Mouse (Mus musculus): ENCODE results near the gene Igflr1. TPM values are rescaled to one million over a fixed set of nuclear protein-coding genes. Genes with fewer than 3 reads are reported as not detected.

Igflr1 gene
- polyA plus RNA-seq, 1 experiment from 2014 or later = 6.0 TPM

DNA sequence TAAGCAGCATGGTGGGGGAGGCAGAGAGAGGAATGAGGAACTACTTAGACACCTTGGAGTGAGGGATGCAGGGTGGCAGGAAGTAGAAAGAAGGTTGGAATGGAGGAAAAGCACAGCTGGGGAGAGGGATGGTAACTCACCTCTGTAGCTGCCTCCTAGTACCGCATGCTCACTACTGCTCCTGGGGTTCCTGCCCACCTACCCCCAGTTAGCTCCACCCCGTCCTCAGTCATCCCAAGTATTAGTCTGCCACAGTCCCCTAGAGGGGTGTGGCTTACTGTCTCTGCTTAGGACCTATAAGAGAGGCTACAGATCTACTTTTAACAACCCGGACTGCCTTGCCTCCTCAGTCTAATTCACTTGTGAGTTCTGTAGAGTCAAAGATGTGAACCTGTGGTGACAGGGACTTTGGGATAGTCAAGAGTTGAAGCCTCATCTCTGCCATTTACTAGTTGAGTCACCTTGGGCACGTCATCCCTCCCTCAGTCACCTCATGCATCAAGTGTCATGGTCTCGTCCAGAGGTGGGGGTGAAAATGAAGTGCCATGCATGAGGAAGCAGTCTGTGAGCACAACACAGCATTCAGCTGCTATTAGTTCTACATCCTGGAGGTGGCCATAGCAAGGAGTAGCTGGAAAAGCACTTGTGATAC lies 27.7 kb downstream of the Igflr1 start:
- Histone ChIP-seq H3K27ac (replicated peaks) (no peak overlapping the region), H3K27me3 (no peaks in the 10 kb centered on the region; the same call in 1 of the 2 replicates), H3K4me1 (replicated peaks) (peaks cover 8% of the 10 kb centered on the region), H3K4me3 (no peak overlapping the region), H3K36me3 (no peaks in the 10 kb centered on the region), H3K9ac (0 out of 2 replicates have a peak overlapping the region, but pooled peaks have one; percentile 26), H3K9me3 (no peaks in the 10 kb centered on the region), H3K4me2 (no peak overlapping the region)
- ATAC-seq (ENCODE audit: low read depth) = no peak
- WGBS = 64% methylated on average over 5 of the region's 5 CpGs

DNA sequence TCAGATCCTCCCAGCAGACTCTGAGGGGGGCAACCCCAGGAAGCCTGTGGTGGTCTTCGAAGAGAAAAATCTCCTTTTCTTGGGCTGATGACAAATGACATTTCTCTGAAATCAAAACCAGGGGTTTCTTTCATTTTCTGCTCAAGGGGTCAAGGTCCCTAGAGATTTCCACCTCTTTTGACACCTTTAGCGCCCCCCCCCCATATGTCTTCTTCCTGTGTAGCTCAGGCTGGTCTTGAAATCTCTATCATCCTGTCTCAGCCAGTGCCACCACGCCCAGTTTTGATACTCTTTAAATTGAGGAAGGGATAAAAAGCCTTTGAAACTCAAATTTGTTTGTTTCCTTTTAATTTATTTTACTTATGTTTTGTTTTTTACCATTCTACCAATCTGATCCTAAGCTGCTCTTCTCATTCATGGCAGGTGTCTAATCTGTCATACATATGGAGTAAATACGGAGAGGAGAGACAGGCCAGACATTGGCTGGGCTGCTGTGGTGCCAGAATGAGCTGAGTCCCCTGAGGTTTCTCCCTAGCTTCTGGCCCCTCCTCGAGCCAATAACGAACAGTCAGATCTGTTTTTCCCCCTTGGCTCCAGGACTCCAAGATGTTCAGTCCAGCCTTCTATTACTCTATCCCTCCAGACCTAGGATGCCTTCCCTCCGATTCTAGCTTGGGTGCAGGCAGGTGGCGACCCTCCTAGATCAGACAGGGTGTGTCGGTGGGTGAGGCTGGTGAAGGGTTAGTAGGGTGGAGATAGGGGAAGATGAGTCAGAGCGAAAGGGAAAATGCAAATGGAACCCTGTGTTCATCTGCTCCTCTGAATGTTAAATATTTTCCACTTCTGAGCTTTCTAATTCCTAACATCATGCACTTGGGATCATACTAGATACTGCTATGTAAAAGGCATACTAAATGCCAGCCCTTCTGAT lies 28.6 kb downstream of the Igflr1 start:
- no peaks in the 10 kb centered on the region for H3K36me3 ChIP-seq
- 0 out of 2 replicates have a peak overlapping the region, but pooled peaks have one; percentile 26 for H3K9ac ChIP-seq
- H3K9me3 ChIP-seq = no peaks in the 10 kb centered on the region
- H3K27ac ChIP-seq (replicated peaks) = no peak overlapping the region
- ATAC-seq (ENCODE audit: low read depth) = no peak
- WGBS = 70% methylated on average over 10 of the region's 10 CpGs
- no peak overlapping the region for H3K4me2 ChIP-seq
- peaks cover 8% of the 10 kb centered on the region for H3K4me1 ChIP-seq (replicated peaks)
- H3K27me3 ChIP-seq = no peaks in the 10 kb centered on the region; the same call in 1 of the 2 replicates
- H3K4me3 ChIP-seq = no peak overlapping the region

DNA sequence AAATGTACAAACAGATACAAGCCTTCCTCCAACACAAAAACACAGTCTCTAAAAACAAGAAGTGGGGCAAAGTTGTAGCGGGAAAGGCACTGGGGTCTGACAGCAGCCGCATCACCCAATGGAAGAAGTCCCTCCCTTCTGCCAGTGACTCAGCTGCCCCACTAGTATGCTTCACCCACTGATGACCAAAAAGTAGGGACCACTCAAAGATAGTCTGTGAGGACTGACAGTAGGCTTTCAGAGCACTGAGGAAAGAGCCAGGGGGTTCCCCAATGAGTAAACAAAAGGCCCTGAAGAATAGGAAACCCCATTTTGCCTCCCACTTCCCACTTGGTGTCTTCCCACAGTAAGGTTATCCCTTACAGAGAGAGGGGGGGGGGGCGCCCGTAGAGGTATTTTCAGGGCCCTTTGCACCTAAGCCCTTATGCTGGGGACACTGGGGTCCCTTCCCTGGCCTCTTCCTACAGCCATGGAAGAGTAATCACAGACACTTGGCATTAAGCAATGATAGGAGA lies 29.3 kb downstream of the Igflr1 start:
- peaks cover 8% of the 10 kb centered on the region for H3K4me1 ChIP-seq (replicated peaks)
- no peaks in the 10 kb centered on the region for H3K36me3 ChIP-seq
- ATAC-seq (ENCODE audit: low read depth) = no peak
- WGBS = 64% methylated on average over 4 of the region's 4 CpGs
- H3K4me2 ChIP-seq = no peak overlapping the region
- H3K4me3 ChIP-seq = no peak overlapping the region
- no peaks in the 10 kb centered on the region; the same call in 1 of the 2 replicates for H3K27me3 ChIP-seq
- H3K9ac ChIP-seq = no peak overlapping the region
- no peak overlapping the region for H3K27ac ChIP-seq (replicated peaks)
- H3K9me3 ChIP-seq = no peaks in the 10 kb centered on the region

DNA sequence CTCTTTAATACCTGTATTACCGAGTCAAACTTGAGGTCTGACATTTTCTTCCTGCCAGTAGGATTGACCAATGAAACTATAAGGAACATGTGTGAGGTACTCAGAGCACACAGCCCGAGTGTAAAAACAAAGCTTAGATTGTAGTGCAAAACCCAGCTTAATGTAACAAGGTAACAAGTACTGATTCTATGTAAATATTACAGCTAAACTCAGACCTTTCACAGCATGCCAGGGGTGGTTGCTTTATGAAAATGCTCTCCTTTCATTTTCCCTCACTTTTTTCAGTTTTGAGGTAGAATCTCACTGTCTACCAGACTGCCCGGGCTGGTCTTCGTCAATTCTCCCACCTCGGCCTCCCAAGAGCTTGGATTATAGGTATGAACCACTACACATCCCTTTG lies 30.9 kb downstream of the Igflr1 start:
- peaks cover 10% of the 10 kb centered on the region for H3K4me1 ChIP-seq (replicated peaks)
- WGBS = 82% methylated on average over 5 of the region's 5 CpGs

DNA sequence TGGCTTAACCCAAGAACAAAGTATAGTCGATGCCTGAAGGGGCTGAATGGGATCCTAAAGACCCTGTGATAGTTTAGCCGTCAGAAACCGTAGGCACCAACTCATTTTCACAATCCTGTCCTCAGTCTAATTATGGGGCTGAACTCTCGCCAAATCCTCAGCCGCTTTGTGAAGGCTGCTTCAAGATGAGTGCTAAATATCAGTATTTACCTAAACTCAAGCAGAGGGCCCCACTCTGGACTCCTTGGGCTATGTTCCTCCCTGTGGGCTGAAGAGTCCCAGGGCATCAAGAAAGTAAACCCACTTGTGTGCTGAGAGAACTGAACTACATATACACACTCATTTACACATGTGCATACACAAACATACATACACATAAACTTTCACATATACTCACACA lies 31.6 kb downstream of the Igflr1 start:
- no peak overlapping the region for H3K9ac ChIP-seq
- no peaks in the 10 kb centered on the region for H3K9me3 ChIP-seq
- no peak overlapping the region for H3K27ac ChIP-seq (replicated peaks)
- ATAC-seq (ENCODE audit: low read depth) = no peak
- no peak overlapping the region for H3K4me3 ChIP-seq
- H3K4me1 ChIP-seq (replicated peaks) = peaks cover 10% of the 10 kb centered on the region
- no peaks in the 10 kb centered on the region; the same call in 1 of the 2 replicates for H3K27me3 ChIP-seq
- no peak overlapping the region for H3K4me2 ChIP-seq
- WGBS = 75% methylated on average over 5 of the region's 5 CpGs
- no peaks in the 10 kb centered on the region for H3K36me3 ChIP-seq

More for the DNA sequence above, 30.9 kb downstream of the Igflr1 start:
- H3K4me2 ChIP-seq = no peak overlapping the region
- H3K9ac ChIP-seq = no peak overlapping the region
- H3K36me3 ChIP-seq = no peaks in the 10 kb centered on the region
- no peak overlapping the region for H3K4me3 ChIP-seq
- no peaks in the 10 kb centered on the region for H3K9me3 ChIP-seq
- ATAC-seq (ENCODE audit: low read depth) = no peak
- H3K27me3 ChIP-seq = no peaks in the 10 kb centered on the region; the same call in 1 of the 2 replicates
- no peak overlapping the region for H3K27ac ChIP-seq (replicated peaks)

DNA sequence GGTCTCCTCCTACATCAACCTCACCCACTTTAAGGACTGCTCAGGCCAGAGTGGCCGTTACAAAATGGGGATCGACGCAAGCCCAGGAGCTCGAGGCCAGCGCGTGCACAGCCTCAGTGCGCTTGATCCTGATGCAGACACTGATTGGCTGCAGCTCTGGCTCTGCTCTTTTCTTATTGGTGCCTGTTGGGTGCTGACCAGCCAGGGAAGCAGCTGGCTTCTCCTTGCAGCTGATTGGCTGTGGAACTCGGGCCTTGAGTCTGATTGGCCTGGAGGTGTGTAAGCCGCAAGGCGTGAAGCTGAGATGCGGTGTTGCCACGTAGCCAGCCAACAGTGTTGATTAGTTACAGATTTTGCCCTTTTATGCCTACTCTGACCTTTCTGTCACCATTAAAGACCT lies 33.6 kb downstream of the Igflr1 start, which contains the start of gene Zbtb32:
Zbtb32 (minus strand) TSS at position 124 of the 400 bp plus-strand sequence.
- Histone ChIP-seq H3K4me3 (peak within 1 kb of the TSS; percentile 4; the same call in 1 of the 2 replicates), H3K4me1 (replicated peaks) (peaks cover 10% of the 10 kb centered on the region), H3K36me3 (no peaks in the 10 kb centered on the region), H3K9me3 (no peaks in the 10 kb centered on the region), H3K27ac (replicated peaks) (peak within 1 kb of the TSS; percentile 71), H3K4me2 (peak within 1 kb of the TSS; percentile 45), H3K27me3 (no peaks in the 10 kb centered on the region; the same call in 1 of the 2 replicates), H3K9ac (0 out of 2 replicates have a peak within 1 kb of the TSS, but pooled peaks have one; percentile 10)
- 93% methylated on average over 12 of the region's 12 CpGs for WGBS
- no peak for ATAC-seq (ENCODE audit: low read depth)

DNA sequence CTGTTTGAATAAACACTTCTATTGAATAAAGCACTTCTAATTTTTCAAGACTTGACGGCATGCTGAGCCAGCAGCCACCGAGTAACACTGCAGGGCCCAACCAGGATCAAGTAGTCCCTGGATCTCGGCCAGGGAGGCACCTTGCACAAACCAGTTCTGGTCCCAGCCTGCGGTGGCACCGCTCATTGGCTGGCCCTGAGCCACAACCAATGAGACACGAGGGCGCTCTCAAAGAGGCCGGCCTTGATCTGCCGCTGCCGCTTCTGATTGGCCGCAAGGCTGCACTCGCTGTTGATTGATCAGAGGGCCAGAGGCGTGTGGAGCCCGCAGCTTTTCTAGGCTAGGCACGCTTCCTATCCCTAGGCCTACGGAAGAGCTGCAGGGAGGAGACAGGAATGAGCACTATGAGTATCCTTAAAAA lies 34.7 kb downstream of the Igflr1 start:
- H3K4me3 ChIP-seq = peak overlapping the region; percentile 4; the same call in 1 of the 2 replicates
- 2% methylated on average over 16 of the region's 16 CpGs for WGBS
- H3K36me3 ChIP-seq = no peaks in the 10 kb centered on the region
- peaks cover 10% of the 10 kb centered on the region for H3K4me1 ChIP-seq (replicated peaks)
- H3K27ac ChIP-seq (replicated peaks) = peak overlapping the region; percentile 71
- peak; percentile 99 for ATAC-seq (ENCODE audit: low read depth)
- H3K4me2 ChIP-seq = peak overlapping the region; percentile 45
- H3K27me3 ChIP-seq = no peaks in the 10 kb centered on the region; the same call in 1 of the 2 replicates
- H3K9me3 ChIP-seq = no peaks in the 10 kb centered on the region
- H3K9ac ChIP-seq = peak overlapping the region; percentile 50; the same call in 1 of the 2 replicates

DNA sequence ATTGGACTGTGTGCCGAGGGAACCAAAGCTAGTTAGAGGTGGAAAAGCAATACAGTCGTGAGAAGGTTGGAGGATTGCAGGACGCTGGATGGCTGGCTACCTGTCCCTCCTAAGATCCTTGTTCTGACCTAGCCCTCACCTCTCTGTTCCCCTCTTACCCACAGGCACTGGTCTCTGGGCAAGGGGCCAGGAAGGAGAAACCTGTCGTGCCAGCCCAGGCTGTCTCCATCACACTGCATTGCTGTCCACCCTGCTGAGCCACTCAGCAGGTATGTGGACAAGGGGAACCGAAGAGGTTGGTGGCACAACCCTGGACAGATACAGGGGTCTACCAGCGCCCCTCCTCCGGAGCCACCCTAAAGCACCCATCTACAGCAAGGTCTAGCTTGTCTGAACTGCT lies 35.4 kb downstream of the Igflr1 start:
- Histone ChIP-seq H3K27ac (replicated peaks) (peak overlapping the region; percentile 56), H3K36me3 (no peaks in the 10 kb centered on the region), H3K4me1 (replicated peaks) (peaks cover 10% of the 10 kb centered on the region), H3K27me3 (no peaks in the 10 kb centered on the region; the same call in 1 of the 2 replicates), H3K9ac (peak overlapping the region; percentile 50; the same call in 1 of the 2 replicates), H3K4me2 (peak overlapping the region; percentile 45; the same call in 1 of the 2 replicates), H3K9me3 (no peaks in the 10 kb centered on the region), H3K4me3 (no peak overlapping the region)
- WGBS = 73% methylated on average over 7 of the region's 7 CpGs
- no peak for ATAC-seq (ENCODE audit: low read depth)

DNA sequence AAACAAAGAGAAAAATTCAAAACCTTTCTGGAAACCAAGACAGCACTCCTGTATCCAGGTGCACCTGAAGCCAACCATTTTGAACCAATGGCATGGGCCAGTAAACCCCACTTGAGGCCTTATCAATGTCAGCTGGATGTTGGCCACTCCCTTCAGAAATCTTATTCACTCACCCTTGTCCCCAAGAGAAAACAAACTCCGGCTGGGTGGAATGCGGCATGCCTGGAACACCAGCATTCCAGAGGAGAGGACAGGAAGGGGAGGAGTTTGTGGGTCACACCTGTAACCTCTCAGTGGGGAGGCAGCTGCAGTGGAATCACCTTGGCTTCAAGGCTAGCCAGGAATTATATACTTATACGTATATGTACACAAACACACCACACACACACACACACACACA lies 37.4 kb downstream of the Igflr1 start:
- Histone ChIP-seq H3K9ac (no peak overlapping the region), H3K27ac (replicated peaks) (no peak overlapping the region), H3K4me2 (no peak overlapping the region), H3K36me3 (no peaks in the 10 kb centered on the region), H3K4me3 (no peak overlapping the region), H3K9me3 (no peaks in the 10 kb centered on the region), H3K4me1 (replicated peaks) (peaks cover 10% of the 10 kb centered on the region), H3K27me3 (no peaks in the 10 kb centered on the region)
- 56% methylated on average over 3 of the region's 3 CpGs for WGBS
- no peak for ATAC-seq (ENCODE audit: low read depth)

DNA sequence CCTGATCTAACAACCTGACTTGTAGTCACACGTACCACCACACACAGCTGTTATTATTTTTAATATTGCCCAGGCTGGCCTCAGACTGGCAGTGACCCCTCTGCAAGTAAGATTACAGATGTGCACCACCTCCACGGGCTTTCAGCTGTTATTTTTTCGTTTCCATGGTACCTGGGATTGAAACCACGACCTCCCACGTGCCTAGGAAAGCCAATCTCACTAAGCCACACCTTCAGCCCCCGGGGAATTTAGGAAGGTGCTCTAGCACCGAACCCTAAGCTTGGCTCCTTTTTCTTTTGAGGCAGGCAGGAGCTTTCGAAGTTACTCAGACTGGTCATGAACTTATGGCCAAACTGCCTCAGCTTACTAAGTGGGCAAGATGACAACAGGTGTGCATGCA lies 39.2 kb downstream of the Igflr1 start:
- H3K4me1 ChIP-seq (replicated peaks) = peaks cover 10% of the 10 kb centered on the region
- H3K9ac ChIP-seq = no peak overlapping the region
- H3K4me3 ChIP-seq = no peak overlapping the region
- H3K36me3 ChIP-seq = no peaks in the 10 kb centered on the region
- H3K27ac ChIP-seq (replicated peaks) = no peak overlapping the region
- no peak overlapping the region for H3K4me2 ChIP-seq
- H3K27me3 ChIP-seq = no peaks in the 10 kb centered on the region
- ATAC-seq (ENCODE audit: low read depth) = no peak
- no peaks in the 10 kb centered on the region for H3K9me3 ChIP-seq
- WGBS = 66% methylated on average over 8 of the region's 8 CpGs

DNA sequence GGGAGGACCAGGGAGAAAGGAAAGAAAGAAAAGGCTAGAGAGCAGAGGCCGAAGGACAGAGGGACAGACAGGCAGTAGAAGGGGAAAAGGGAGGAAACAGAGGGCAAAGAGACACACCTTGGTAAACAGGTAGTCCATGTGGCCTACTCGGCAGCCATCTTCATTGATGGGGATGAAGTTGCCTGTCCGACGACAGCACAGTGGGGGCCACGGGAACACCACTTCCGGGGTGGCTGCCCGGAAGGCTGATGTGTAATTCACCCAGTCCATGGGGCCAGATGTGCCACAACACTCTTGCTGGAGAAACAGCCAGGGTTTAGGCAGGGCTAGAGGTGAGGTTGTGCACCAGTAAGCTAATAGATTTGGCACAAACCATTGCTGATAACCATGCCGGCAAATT lies 39.7 kb downstream of the Igflr1 start:
- no peak overlapping the region for H3K4me2 ChIP-seq
- 89% methylated on average over 8 of the region's 8 CpGs for WGBS

More for the DNA sequence above, 39.7 kb downstream of the Igflr1 start:
- H3K36me3 ChIP-seq = no peaks in the 10 kb centered on the region
- peaks cover 7% of the 10 kb centered on the region for H3K4me1 ChIP-seq (replicated peaks)
- ATAC-seq (ENCODE audit: low read depth) = no peak
- no peak overlapping the region for H3K27ac ChIP-seq (replicated peaks)
- H3K9ac ChIP-seq = no peak overlapping the region
- no peaks in the 10 kb centered on the region for H3K9me3 ChIP-seq
- no peak overlapping the region for H3K4me3 ChIP-seq
- no peaks in the 10 kb centered on the region for H3K27me3 ChIP-seq
